Mouse (Mus musculus): ENCODE data around the gene Slc13a4. TPM values are rescaled to one million over a fixed set of nuclear protein-coding genes. Genes with fewer than 3 reads are reported as not detected.
A peak's percentile ranks its signal among the peaks of the same experiment; 100 is the strongest.

The Slc13a4 gene
- polyA plus RNA-seq, 1 experiment from 2014 or later: not detected

DNA sequence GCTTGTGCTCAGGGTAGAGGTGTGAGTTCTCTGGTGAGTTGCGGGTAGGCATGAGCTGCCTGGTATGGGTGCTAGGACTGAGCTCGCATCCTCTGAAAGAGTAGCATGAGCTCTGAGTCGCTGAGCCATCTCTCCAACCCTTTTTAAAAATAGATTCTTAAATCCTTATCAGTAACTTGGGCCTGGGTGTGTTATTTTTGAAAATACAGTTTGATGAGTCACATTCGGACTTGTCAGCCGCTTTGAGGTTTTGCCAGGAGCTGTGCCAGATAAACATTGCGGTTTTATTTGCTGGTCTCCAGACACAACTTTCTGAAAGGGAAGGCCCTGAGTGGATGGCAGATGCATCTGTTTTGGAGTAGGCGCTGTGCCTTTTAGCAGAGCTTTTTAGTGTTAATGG lies 51.2 kb downstream of the Slc13a4 start:
- peaks cover 13% of the 10 kb centered on the region for H3K36me3 ChIP-seq (ENCODE audit: inconsistent target)
- H3K4me3 ChIP-seq (ENCODE audit: inconsistent target): no peak overlapping the region
- H3K27ac ChIP-seq: no peak overlapping the region
- 6% methylated on average over 7 of the region's 7 CpGs for WGBS (ENCODE audit: missing documents)
- H3K79me2 ChIP-seq (ENCODE audit: inconsistent target): peaks cover 84% of the 10 kb centered on the region

DNA sequence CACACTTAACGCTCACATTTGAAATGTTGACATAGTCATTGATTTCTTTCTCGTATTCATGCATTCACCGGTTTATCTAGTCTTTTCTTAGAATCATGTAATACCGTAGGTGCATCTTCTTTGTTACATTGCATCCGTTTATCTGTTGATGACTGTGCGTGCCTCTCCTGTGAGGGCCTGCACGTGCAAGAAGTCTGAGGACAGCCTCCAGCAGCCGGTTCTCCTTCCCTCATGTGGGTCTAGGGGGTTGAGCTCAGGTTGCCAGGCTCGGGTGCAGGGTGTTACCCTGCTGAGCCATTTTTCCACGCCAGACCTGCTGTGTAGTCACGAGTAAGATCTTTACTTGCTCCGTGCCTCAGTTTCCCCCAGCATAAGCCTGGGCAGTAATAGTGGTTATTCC lies 52.9 kb downstream of the Slc13a4 start:
- Histone ChIP-seq H3K4me3 (ENCODE audit: inconsistent target) (no peak overlapping the region), H3K27ac (no peak overlapping the region), H3K36me3 (ENCODE audit: inconsistent target) (no peaks in the 10 kb centered on the region), H3K79me2 (ENCODE audit: inconsistent target) (peaks cover 70% of the 10 kb centered on the region)
- 86% methylated on average over 12 of the region's 12 CpGs for WGBS (ENCODE audit: missing documents)

DNA sequence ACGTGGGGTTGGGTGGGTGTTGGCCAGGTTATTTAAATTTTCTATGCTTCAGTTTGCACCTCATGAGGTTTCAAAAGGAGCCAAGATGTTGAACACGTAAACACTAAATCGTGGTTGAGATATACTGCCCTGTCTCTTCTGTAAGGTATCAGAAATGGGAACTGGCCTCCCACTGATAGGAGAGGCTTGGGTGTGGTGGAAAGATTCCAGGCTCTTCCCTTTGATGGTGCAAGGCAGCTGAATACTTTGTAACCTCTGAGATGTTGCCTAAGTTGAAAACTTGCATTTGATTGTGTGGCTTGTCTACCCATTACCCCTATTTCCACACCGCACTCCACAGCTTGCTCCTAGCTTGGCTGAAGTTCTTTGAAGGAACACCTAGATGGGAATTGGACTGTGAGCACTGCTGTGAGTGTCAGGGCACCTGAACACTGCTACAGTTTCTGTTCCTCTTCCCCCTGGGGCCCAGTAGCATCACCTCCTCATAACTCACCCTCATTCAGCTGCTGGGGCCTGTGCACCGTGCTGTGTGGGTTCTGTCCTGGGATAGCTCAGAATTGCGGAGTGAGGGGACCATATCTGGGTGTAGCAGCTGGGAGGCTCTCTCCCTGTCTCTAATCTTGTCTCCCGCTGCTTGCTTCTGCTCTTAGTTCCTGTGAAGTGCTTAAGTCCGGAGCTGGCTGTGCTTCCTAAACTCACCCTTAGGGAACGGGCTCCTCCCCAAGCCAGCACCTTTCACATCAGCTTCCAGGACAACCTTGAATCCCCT lies 53.6 kb downstream of the Slc13a4 start:
- peak overlapping the region; percentile 60; the same call in 1 of the 2 replicates for H3K4me3 ChIP-seq (ENCODE audit: inconsistent target)
- no peak overlapping the region for H3K27ac ChIP-seq
- H3K36me3 ChIP-seq (ENCODE audit: inconsistent target): no peaks in the 10 kb centered on the region
- WGBS (ENCODE audit: missing documents): 40% methylated on average over 9 of the region's 9 CpGs
- H3K79me2 ChIP-seq (ENCODE audit: inconsistent target): peaks cover 63% of the 10 kb centered on the region

DNA sequence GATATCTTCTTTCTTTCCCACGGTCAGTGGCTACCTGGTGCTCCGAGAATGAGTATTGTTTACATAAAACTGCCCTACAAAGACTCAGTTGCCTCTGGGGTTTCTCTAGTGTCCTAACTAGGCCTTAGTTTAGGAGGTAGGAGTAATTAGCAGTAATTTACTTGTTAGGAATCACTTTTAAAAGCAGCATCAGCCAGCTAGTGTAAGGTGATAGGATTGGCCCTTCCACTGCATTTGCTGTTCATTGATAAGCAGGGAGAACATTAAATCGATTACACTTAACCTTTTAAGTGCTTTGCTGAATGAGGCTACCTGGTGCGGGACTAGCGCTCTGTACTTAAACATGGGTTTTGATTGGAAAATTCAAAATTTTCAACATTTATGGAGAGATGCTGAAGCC lies 54.5 kb downstream of the Slc13a4 start:
- Histone ChIP-seq H3K4me3 (ENCODE audit: inconsistent target) (peak overlapping the region; percentile 60), H3K27ac (peak overlapping the region; percentile 91), H3K36me3 (ENCODE audit: inconsistent target) (no peaks in the 10 kb centered on the region), H3K79me2 (ENCODE audit: inconsistent target) (peaks cover 55% of the 10 kb centered on the region)
- WGBS (ENCODE audit: missing documents): 53% methylated on average over 5 of the region's 5 CpGs

DNA sequence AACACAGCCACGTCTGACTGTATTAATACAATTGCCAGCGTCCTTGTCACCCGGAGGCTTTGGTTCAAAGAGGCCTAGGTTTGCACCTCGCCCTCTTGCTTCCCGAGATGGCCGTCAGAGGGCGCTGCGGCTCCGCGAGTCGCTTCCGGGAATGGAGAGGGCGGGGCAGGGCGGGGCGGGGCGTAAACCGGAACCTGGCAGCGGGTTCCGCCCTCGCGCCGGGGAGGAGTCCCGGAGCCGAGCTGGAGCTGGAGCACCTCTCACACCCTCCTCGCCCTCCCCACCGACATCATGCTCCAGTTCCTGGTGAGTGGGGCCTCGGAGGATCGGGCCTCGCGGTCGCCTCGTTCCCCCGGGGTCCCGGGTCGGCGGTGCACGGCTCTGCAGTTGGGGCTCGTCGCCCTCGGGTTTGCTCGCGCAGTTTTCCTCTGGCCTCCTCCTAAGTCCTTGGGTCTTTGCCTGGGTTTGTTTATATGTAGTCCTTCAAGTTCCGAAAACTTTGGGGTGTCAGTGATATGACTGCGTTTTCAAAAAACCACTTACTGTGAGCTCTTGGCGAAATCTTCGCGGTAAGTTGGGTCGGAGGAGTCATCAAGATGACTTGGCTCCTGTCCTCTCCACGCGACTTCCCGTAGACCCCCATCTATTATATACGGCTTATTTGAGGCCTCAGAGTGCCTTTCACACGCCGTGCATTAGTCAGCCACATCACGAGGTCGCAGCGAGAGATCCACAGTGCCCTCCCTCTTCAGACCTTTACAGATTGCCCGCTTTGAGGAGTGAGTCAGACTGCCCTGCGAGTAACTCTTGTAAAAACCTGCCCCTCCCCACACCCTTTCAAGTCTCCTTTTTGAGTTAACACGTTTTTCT lies 55.2 kb downstream of the Slc13a4 start:
- Histone ChIP-seq H3K27ac (peak overlapping the region; percentile 91), H3K36me3 (ENCODE audit: inconsistent target) (no peaks in the 10 kb centered on the region), H3K4me3 (ENCODE audit: inconsistent target) (peak overlapping the region; percentile 60), H3K79me2 (ENCODE audit: inconsistent target) (peaks cover 47% of the 10 kb centered on the region)
- under 1% methylated on average over 60 of the region's 60 CpGs for WGBS (ENCODE audit: missing documents)

DNA sequence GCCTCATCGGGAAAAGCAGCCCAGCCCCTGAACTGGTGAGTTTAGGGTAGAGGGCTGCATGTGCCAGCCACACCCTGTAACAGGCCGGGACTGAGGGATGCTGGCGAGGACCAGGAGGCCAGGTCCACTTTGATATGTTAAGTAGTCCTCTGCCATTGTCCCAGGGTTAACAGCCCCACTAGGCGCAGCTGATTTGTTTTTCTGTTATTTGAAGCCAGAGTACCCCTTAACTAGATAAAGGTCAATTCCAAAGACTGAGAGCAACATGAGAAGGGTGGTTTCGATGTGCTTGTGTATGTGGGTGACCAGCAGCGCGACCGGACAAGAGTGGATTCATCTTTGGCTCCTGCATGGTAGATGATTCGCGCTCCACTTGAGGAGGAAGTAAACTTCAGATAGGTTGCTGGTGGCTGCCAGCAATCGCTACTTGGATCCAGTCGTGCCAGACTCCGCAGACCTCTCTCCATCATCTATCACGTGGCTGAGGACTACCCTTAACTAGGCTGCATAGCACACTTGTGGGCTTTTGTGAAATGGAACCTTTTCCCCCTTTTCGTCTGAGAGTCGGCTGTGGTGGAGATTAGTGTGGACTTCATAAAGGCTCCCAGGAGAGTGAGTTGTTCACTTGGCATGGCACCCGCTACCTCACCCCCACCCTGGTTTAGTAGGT lies 56.0 kb downstream of the Slc13a4 start:
- Histone ChIP-seq H3K27ac (no peak overlapping the region), H3K4me3 (ENCODE audit: inconsistent target) (no peak overlapping the region), H3K79me2 (ENCODE audit: inconsistent target) (peaks cover 39% of the 10 kb centered on the region), H3K36me3 (ENCODE audit: inconsistent target) (no peaks in the 10 kb centered on the region)
- 91% methylated on average over 17 of the region's 17 CpGs for WGBS (ENCODE audit: missing documents)

DNA sequence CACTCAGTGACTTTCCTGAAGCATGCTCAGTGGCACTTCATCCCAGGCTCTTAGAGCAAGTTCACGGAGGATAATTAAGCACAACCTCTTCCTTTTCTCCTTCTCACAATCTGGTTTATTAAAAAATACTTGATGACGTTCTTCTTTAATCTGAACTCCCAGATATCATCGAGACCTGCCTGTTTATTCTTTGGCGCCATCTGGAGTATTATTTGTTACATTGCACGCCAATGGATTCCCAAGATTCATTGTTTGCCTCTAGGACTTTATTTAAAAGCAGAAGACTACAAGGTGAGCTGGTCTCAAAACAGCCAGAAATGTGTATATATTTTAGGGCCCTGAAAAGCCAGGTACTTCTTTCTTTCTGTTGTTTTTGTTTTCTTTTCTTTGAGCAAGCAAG lies 62.8 kb downstream of the Slc13a4 start:
- H3K79me2 ChIP-seq (ENCODE audit: inconsistent target): no peaks in the 10 kb centered on the region
- H3K4me3 ChIP-seq (ENCODE audit: inconsistent target): no peak overlapping the region
- H3K27ac ChIP-seq: no peak overlapping the region
- H3K36me3 ChIP-seq (ENCODE audit: inconsistent target): peaks cover 47% of the 10 kb centered on the region
- WGBS (ENCODE audit: missing documents): 63% methylated on average over 5 of the region's 5 CpGs

DNA sequence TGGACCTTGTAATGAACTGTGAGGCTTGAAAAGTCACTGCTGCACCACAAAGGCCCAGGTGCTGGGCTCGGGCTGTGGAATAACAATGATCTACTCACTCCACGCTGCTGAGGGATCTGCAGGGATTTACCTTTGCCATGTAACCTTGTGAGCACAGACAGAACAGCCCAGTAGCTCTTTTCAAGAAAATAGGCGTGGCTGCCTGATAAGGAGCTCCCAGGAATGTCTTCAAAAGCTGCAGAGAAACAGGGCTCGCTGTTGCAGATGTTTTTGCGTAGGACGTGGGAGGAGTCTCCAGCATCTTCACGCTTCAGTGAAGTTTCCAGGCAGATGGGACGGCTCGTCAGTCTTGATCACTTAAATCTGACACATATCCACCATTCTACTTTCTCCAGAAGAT lies 63.9 kb downstream of the Slc13a4 start:
- Histone ChIP-seq H3K27ac (no peak overlapping the region), H3K36me3 (ENCODE audit: inconsistent target) (peaks cover 55% of the 10 kb centered on the region), H3K79me2 (ENCODE audit: inconsistent target) (no peaks in the 10 kb centered on the region), H3K4me3 (ENCODE audit: inconsistent target) (no peak overlapping the region)
- WGBS (ENCODE audit: missing documents): 94% methylated on average over 9 of the region's 9 CpGs

DNA sequence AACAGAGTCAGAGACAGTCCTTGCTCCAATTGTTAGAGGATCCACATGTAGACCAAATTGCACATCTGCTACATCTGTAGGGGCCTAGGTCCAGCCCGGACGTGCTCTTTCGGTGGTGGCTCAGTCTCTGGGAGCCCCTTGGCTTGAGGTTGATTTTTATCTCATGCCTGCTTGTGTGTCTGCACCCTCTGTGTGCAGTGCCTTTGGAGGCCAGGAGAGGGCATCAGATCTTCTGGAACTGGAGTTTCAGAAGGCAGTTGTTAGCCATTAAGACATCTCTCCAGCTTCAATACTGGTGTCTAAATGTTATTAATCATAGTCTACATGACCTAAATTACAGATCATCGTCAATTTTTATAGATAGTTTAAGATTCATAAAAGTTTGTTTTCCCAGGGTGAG lies 64.7 kb downstream of the Slc13a4 start:
- H3K36me3 ChIP-seq (ENCODE audit: inconsistent target): peaks cover 59% of the 10 kb centered on the region
- WGBS (ENCODE audit: missing documents): 98% methylated on average over 4 of the region's 4 CpGs

DNA sequence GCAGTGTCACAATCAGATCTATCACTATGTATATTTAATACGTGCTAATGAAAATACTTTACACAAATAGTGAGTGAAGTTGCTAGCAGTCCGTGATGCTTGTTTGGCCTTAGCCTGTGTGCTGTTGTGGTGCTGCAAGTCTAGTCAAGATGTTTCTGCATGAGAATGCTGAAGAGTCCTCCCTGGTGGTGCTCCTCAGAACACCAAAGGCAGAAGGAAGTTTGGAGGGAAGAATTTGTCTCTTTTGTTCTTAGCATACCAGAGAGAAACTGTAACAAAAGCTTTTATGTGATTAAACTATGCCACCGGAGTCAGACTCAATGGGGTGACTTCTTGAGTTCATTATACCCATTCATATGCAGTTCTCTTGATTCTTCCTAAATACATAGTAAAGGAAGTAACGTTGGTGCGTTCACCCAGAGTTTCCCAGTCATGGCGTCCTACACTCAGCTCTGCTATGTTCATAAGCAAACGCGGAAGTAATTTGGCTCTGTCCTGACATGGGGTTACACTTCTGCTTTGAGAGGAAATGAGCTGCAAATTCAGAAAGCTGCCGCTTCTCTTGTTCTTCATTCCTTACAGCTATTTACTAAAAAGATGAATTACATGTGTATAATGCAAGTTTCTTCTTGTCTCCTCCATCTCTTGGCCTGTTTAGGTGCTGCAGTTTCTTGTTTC lies 71.7 kb downstream of the Slc13a4 start:
- Histone ChIP-seq H3K4me3 (ENCODE audit: inconsistent target) (no peak overlapping the region), H3K27ac (no peak overlapping the region), H3K36me3 (ENCODE audit: inconsistent target) (peaks cover 46% of the 10 kb centered on the region), H3K79me2 (ENCODE audit: inconsistent target) (no peaks in the 10 kb centered on the region)
- 73% methylated on average over 9 of the region's 9 CpGs for WGBS (ENCODE audit: missing documents)

More for the DNA sequence above, 64.7 kb downstream of the Slc13a4 start:
- Histone ChIP-seq H3K79me2 (ENCODE audit: inconsistent target) (no peaks in the 10 kb centered on the region), H3K27ac (no peak overlapping the region), H3K4me3 (ENCODE audit: inconsistent target) (no peak overlapping the region)

DNA sequence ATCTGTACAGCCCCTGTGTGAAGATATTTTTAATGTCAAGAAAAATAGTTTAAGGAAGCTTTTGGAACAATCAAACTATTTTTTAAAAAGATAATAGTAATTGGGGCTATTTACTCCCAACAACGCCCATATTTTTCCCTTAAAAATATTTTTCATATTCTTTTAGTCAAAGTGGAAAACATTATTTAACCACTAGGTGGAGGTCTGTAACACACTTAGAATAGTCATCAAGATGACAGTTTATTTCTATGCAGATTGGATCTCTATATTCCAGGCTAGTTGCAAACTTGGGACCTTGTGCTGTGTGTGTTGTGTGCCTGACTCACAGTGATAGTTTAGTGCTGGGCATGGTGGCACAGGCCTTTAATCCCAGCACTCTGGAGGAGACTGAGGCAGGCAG lies 78.5 kb downstream of the Slc13a4 start:
- WGBS (ENCODE audit: missing documents): no CpG with 5 or more reads among the region's 1 CpGs

DNA sequence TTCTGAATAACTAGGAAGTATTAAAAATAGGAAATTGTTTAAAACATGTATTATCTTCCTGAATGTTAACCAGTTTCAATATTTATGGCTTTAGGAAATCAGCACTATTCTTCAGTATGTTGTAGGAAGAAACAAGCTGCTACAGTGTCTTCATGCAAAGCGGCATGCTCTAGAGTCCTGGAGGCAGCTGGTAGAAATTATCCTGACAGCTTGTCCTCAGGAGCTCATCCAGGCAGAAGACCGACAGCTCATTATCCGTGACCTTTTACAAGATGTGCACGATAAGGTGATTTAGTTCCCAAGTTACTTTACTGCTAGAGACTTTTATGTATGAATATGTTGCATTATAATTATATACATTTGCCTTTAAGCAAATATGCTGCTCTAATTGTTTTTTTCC lies 82.2 kb downstream of the Slc13a4 start:
- 96% methylated on average over 4 of the region's 4 CpGs for WGBS (ENCODE audit: missing documents)
- H3K27ac ChIP-seq: no peak overlapping the region
- peaks cover 49% of the 10 kb centered on the region for H3K36me3 ChIP-seq (ENCODE audit: inconsistent target)
- no peak overlapping the region for H3K4me3 ChIP-seq (ENCODE audit: inconsistent target)
- H3K79me2 ChIP-seq (ENCODE audit: inconsistent target): no peaks in the 10 kb centered on the region

More for the DNA sequence above, 78.5 kb downstream of the Slc13a4 start:
- Histone ChIP-seq H3K79me2 (ENCODE audit: inconsistent target) (no peaks in the 10 kb centered on the region), H3K36me3 (ENCODE audit: inconsistent target) (peaks cover 55% of the 10 kb centered on the region), H3K27ac (no peak overlapping the region), H3K4me3 (ENCODE audit: inconsistent target) (no peak overlapping the region)
